Mouse (Mus musculus) G1E (cell line): ENCODE data around the gene Cacnb3.

Experiments used
- CTCF ChIP-seq: IDR thresholded peaks from 2 replicates; pipeline ENCODE4 v1.5.1; 2012; ENCODE audit warnings: low read depth, low read length, inconsistent platforms, mixed read lengths
- GATA1 ChIP-seq: IDR thresholded peaks from 2 replicates; pipeline ENCODE4 v1.6.1; 2012; ENCODE audit warnings: borderline replicate concordance, low read length, inconsistent platforms, mixed read lengths
- GATA2 ChIP-seq: IDR thresholded peaks from 2 replicates; pipeline ENCODE4 v1.6.1; 2012; ENCODE audit warnings: low read depth, low read length, inconsistent platforms, borderline replicate concordance
- POLR2AphosphoS5 ChIP-seq: IDR thresholded peaks from 2 replicates; pipeline ENCODE4 v1.6.1; 2012; ENCODE audit warnings: low read depth, low read length, inconsistent platforms; ENCODE audit not compliant: insufficient replicate concordance
- TAL1 ChIP-seq: conservative IDR thresholded peaks from 2 replicates; pipeline ENCODE4 v1.6.1; 2012; ENCODE audit warnings: low read depth, low read length, inconsistent platforms, mixed read lengths

DNA sequence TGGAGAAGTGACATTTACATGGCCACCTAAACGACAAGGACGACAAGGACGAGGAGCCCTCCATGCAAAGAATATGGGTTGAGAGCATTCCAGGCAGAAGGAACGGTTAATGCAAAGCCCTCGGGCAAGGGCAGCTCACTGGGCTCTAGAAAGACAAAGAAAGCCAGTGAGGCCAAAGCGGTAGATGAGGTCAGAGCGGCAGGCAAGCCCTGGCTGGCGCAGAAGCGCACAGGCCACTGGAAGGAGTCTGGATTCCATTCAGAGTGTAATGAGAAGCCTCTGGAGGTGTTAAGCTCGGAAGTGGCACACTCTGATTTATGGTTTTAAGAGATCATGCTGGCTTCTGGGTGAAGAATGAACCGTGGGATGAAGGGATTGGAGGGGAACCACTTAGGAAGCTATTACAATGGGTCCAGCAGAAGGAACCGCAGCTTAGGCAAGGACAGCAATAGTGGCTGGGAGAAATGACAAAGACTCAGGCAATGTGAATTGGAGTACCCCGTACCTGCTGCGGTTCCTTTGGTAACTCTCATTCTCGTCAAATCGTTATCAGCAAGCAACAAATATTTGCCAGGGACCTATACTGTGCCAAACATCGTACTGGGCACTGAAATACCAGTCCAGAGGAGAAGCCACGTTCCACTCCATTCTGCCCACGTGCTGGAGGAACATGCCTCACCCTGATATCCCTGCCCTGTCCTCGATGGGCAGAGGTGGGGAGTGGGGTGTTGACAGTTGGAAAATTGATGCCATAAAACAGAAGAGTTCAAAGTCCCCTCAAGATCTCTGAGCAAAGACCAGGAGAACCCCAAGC is 14.1 kb upstream of the Cacnb3 start:
- no peak for TF ChIP-seq CTCF
- TF ChIP-seq GATA1, result no peak
- TF ChIP-seq TAL1, result no peak
- no peak for TF ChIP-seq POLR2AphosphoS5
- no peak for TF ChIP-seq GATA2
